ENCODE assay signal across 18 mouse cellular contexts in the genomic region with DNA sequence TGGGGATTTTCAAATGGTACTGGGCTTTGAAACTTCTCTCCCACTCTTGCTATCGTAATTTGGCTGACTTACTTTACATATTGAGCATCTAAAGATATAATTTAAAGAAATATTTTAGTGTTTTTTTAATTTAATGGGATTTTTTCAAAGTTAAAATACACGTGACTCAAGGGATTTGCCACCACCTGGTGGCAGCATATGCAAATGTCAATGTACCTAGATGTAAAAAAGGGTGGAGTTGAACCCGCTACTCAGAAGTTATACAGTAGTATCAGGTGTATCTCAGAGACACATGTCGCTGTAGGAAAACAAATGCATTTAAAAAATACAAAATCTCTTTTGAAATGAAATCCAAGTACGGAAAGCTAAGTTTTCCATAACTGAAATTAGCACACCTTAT.
DNase-seq lines count a peak whose midpoint lies in the region; ATAC-seq and TF ChIP-seq lines count a peak whose summit lies in the region.
"Had no signal": no experiment of that assay in that cellular context is flagged by ENCODE, and none has a peak within 500 bp of the region (broad histone marks: within the 10 kb centered on the region; RNA-seq: fewer than 3 reads in every experiment).

No protein-coding gene starts in this region.

- no peaks in the 10 kb centered on the region for H3K9me3 ChIP-seq in liver, embryonic 12.5 days (replicated peaks)
- H3K9me3 ChIP-seq: midbrain, embryonic 10.5 days; neural tube, embryonic 13.5 days had no signal

- intact Hi-C loops in heart, adult 2 months (cut with DNase I) = loop anchor here (5.0 to 10.0 kb wide), 3 partner anchors 146 to 357 kb away; no protein-coding TSS in a partner anchor

- H3K4me3 ChIP-seq in heart, adult 2 months = no peak overlapping the region
- H3K4me3 ChIP-seq in liver, adult 2 months (ENCODE audit: insufficient read depth, low read depth, low read length) = no peak overlapping the region
- no peak overlapping the region for H3K4me3 ChIP-seq in liver, embryonic 12.5 days
- no peak overlapping the region for H3K4me3 ChIP-seq in cortical plate, adult 2 months (ENCODE audit: insufficient read depth, low read length)
- H3K4me3 ChIP-seq: midbrain, embryonic 10.5 days; neural tube, embryonic 13.5 days had no signal

- H3K36me3 ChIP-seq in heart, adult 2 months (ENCODE audit: control insufficient read depth, insufficient read depth, low read length) = peaks cover 1% of the 10 kb centered on the region; the same call in 1 of the 2 replicates
- H3K36me3 ChIP-seq in liver, adult 2 months (ENCODE audit: control insufficient read depth, insufficient read depth, low read length) = no peaks in the 10 kb centered on the region
- no peaks in the 10 kb centered on the region for H3K36me3 ChIP-seq in liver, embryonic 12.5 days
- H3K36me3 ChIP-seq: midbrain, embryonic 10.5 days; neural tube, embryonic 13.5 days had no signal

- H3K4me2 ChIP-seq in liver, embryonic 12.5 days = no peak overlapping the region
- H3K4me2 ChIP-seq: heart, embryonic 11.5 days; neural tube, embryonic 13.5 days had no signal

- no peak for DNase-seq in heart, adult 2 months
- no peak for DNase-seq in heart, adult 8-10 months (ENCODE audit: low spot score)
- DNase-seq in liver, adult 2 months (ENCODE audit: extremely low read depth, low read depth, low spot score) = no peak
- peak; percentile 57 for DNase-seq in 416B (ENCODE audit: low read depth)
- DNase-seq in T-cell, adult 2 months (ENCODE audit: low spot score) = no peak
- DNase-seq in retina, embryonic 14.5 days (ENCODE audit: low spot score) = no peak
- DNase-seq: cerebellum, adult 11 months; cerebellum, postnatal 14 days; gastrocnemius, postnatal 36 days; kidney, adult 8-10 months; right cerebral cortex, postnatal 25 days; thymus, postnatal 25 days had no signal

- no peaks in the 10 kb centered on the region for H3K79me2 ChIP-seq in heart, adult 2 months (replicated peaks; ENCODE audit: control insufficient read depth, insufficient read depth, low read length)
- no peaks in the 10 kb centered on the region for H3K79me2 ChIP-seq in liver, adult 2 months (ENCODE audit: control insufficient read depth, insufficient read depth, low read length)

- H3K27ac ChIP-seq in heart, adult 2 months = no peak overlapping the region
- H3K27ac ChIP-seq in liver, adult 2 months (replicated peaks; ENCODE audit: insufficient read depth, low read depth, low read length) = no peak overlapping the region
- H3K27ac ChIP-seq in liver, embryonic 12.5 days = no peak overlapping the region
- no peak overlapping the region for H3K27ac ChIP-seq in cortical plate, adult 2 months (ENCODE audit: insufficient read depth, low read length)
- H3K27ac ChIP-seq: hindbrain, postnatal 0 days; neural tube, embryonic 13.5 days had no signal

- no peak for TF ChIP-seq POLR2A in heart, adult 2 months (IDR thresholded peaks at IDR 0.05; ENCODE audit: insufficient read depth, low read depth, low read length)
- TF ChIP-seq POLR2A in liver, adult 2 months (IDR thresholded peaks at IDR 0.05; ENCODE audit: extremely low read depth, insufficient read depth, low read length) = no peak
- no peak for TF ChIP-seq POLR2A in cortical plate, adult 2 months (IDR thresholded peaks at IDR 0.05; ENCODE audit: extremely low read depth, insufficient read depth, low read length)

- 71% methylated on average over 5 of the region's 5 CpGs for WGBS in heart, adult 2 months
- 75% methylated on average over 5 of the region's 5 CpGs for WGBS in liver, adult 2 months
- WGBS in liver, embryonic 12.5 days (ENCODE audit: insufficient replicate concordance) = 63% methylated on average over 5 of the region's 5 CpGs

- TF ChIP-seq CTCF in heart, adult 2 months (IDR thresholded peaks at IDR 0.05) = peak; percentile 68
- TF ChIP-seq CTCF in liver, adult 2 months (IDR thresholded peaks at IDR 0.05; ENCODE audit: low read depth, low read length) = 0 out of 2 replicates have a peak, but pooled peaks have one; percentile 6
- TF ChIP-seq CTCF in cortical plate, adult 2 months (IDR thresholded peaks at IDR 0.05; ENCODE audit: extremely low read depth, insufficient read depth, low read length) = 0 out of 2 replicates have a peak, but pooled peaks have one; percentile 3

- ATAC-seq in liver, embryonic 12.5 days = no peak
- ATAC-seq: hindbrain, postnatal 0 days had no signal

- no peak for TF ChIP-seq EP300 in heart, adult 2 months (IDR thresholded peaks at IDR 0.05; ENCODE audit: insufficient read depth, low read depth, low read length)

- no peaks in the 10 kb centered on the region for H3K27me3 ChIP-seq in heart, adult 2 months (ENCODE audit: control insufficient read depth, insufficient read depth, low read length)
- H3K27me3 ChIP-seq in liver, adult 2 months (ENCODE audit: control insufficient read depth, insufficient read depth, low read length) = no peaks in the 10 kb centered on the region
- H3K27me3 ChIP-seq in liver, embryonic 12.5 days (replicated peaks) = no peaks in the 10 kb centered on the region

- no peak overlapping the region for H3K9ac ChIP-seq in heart, adult 2 months (ENCODE audit: low read depth, low read length)
- no peak overlapping the region for H3K9ac ChIP-seq in liver, adult 2 months (ENCODE audit: low read depth, low read length)
- no peak overlapping the region for H3K9ac ChIP-seq in liver, embryonic 12.5 days
- H3K9ac ChIP-seq: neural tube, embryonic 13.5 days had no signal

- peaks cover 4% of the 10 kb centered on the region for H3K4me1 ChIP-seq in heart, adult 2 months (ENCODE audit: control insufficient read depth, insufficient read depth, low read length)
- H3K4me1 ChIP-seq in liver, adult 2 months (ENCODE audit: control insufficient read depth, insufficient read depth, low read length) = no peaks in the 10 kb centered on the region
- no peaks in the 10 kb centered on the region for H3K4me1 ChIP-seq in liver, embryonic 12.5 days
- H3K4me1 ChIP-seq in cortical plate, adult 2 months (ENCODE audit: control insufficient read depth, insufficient read depth, low read length) = no peaks in the 10 kb centered on the region
- H3K4me1 ChIP-seq: neural tube, embryonic 13.5 days had no signal

Comparison
In these comparisons a context has a peak if more than half of its experiments do, and no peak if none do; other contexts are left out.
1. CTCF ChIP-seq: peak in every context shown above with its lines; median percentile 68 in heart, adult 2 months; 6 in liver, adult 2 months; 3 in cortical plate, adult 2 months.